Mouse (Mus musculus) brain, embryonic 14.5 days (tissue): ENCODE results near the gene Zfp593. TPM values are rescaled to one million over a fixed set of nuclear protein-coding genes. Genes with fewer than 3 reads are reported as not detected.
A peak's percentile ranks its signal among the peaks of the same experiment; 100 is the strongest.

Experiments
- DNase-seq: peaks from one replicate; pipeline ENCODE4 v3.0.0-alpha.2; 2011; ENCODE audit warnings: low read depth
- CTCF ChIP-seq: fragments of 200-500 bp; IDR thresholded peaks from 2 replicates; pipeline ENCODE4 v1.5.1; 2012; ENCODE audit warnings: inconsistent platforms, mild to moderate bottlenecking, moderate library complexity, borderline replicate concordance; ENCODE audit not compliant: insufficient read depth, insufficient read length; ENCODE audit errors: extremely low read depth
- POLR2A ChIP-seq: fragments of 200-500 bp; IDR thresholded peaks from 2 replicates; pipeline ENCODE4 v1.6.1; 2012; ENCODE audit warnings: mild to moderate bottlenecking, inconsistent platforms, borderline replicate concordance; ENCODE audit not compliant: poor library complexity, insufficient read depth, insufficient read length, severe bottlenecking; ENCODE audit errors: extremely low read depth
- polyA plus RNA-seq: library from polyadenylated mRNA; depleted of rRNA; stranded (reverse); fragments of >200 nt; gene quantifications from 2 replicates; pipeline ENCODE4 v1.2.3, GENCODE M21; 2012; rRNA removed

Gene Zfp593
- polyA plus RNA-seq = 14.5 and 19.0 TPM in 2 replicates

DNA sequence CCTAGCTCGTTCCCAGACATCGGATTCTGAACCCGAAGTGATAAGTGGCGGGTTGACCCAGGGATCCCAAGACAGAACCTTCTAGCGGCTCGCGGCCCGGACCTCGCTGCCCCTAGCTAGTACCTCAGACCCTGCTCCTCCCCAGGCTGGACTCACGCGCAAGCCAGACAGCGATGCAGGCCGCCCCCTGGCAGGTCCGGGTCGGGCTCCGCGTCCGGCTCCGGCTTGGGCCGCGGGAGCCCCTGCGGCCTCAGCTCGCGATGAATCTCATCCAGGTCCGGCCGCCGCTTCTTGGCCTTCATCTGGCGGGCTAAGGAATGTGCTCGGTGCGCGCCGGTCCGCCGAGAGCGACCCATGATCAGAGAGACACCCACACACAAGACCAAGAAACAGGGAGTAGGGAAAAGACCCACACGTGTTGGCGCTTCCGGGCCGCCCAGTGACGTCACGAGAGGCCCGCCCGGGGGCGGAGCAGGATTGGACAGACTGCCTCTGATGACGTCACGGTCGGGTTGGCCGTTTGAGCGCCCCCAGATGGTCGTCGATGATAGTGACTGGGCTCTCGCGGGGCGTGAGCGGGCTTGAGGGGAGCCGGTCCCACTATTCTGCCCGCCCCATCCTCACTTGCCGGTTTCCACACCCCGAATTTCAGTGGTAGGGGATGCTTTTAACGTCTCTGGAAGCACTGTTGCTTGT lies at the start of gene Zfp593:
TSS of gene Zfp593 (minus strand) at position 445 of the 696 bp plus-strand sequence.
- TF ChIP-seq POLR2A = 0 out of 2 replicates have a peak, but pooled peaks have one; percentile 24
- peak; percentile 90 for TF ChIP-seq CTCF
- DNase-seq = peak; percentile 95

DNA sequence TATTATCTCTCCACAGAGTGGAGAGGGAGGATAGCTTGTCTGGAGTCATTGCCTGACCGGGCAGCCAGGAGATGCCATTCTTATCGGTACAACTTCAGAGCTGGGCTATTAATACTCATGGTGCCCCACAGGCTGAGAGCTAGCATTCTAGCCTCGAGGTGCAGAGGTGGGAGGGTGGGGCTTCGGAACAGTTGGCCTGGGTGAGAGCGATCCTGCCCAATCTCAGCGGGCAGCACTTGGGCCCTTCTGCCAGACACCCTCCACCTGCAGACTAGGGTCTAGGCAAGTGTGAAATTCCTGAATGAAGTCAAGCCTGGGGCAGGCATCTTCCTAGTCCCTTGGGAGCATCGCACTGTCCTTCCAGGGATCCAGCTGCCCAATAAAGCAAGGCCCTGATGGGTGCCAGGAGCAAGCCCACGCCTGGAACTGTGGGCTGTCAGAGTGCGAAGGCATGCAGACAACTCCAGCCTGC lies 48.3 kb upstream of the Zfp593 start:
- DNase-seq = no peak
- TF ChIP-seq POLR2A = no peak
- no peak for TF ChIP-seq CTCF

- no peak for DNase-seq
- no peak for TF ChIP-seq CTCF
These were observed 47.8 kb upstream of the Zfp593 start for GRCm38 (mm10) chr4:134293061-134293691.

DNA sequence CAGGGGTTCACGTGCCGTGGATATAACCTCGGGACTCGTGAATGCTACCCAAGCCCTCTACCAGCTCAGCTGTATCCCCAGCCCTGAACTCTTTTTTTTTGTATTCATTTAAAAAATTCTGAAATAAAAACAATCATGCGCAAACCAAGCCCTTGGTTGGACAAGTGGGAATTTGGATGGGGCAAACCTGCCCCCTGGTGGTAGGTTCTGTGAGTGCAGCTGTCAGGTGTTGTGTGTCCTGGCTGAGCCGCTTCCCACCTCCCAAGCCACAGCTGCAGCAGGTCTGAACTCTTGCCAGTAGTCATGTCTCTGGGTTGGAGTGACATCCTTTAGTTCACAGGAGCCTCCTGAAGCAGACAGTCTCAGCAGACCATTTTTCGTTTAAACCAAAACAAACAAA lies 46.7 kb upstream of the Zfp593 start:
- DNase-seq = peak; percentile 83
- TF ChIP-seq CTCF (peak; percentile 95), POLR2A (no peak)

DNA sequence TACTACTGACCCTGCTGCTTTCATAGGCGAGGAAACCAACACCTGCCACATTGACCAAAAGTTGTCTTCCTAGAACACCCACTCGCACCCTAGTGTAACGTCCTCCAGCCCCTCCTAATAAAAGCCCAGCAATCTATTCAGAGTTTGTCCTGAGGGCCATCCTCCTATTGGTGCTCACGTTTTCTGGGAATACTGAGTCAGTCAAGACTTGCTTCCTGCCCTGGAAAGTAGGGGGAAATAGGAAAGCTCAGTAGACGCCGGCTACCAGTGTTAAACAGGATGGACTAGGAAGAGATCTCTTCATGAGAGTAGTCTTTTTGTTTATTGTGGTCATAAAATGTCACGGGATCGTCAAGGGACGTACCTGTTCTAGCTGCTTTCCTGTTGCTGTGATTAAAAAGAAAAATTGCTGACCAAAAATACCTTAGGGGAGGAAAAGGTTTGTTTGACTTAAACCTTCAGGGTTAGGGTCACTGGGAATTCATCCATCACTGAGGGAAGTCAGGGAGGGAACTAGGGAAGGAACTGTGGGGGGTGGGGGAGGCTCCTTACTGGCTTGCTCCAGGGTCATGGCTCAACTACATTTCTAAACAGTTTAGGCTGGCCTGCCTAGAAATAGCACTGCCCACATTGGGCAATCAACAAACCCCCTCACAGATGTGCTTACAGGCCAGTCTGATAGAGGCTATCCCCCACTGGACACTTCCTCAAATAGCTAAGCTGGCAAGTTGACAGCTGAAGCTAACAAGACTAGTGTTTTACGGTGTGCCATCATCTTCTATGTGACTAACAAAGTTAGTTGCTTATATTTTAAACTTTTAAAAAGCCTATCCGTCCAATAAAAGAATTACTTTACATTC lies 43.2 kb upstream of the Zfp593 start:
- peak; percentile 7 for DNase-seq
- no peak for TF ChIP-seq CTCF

DNA sequence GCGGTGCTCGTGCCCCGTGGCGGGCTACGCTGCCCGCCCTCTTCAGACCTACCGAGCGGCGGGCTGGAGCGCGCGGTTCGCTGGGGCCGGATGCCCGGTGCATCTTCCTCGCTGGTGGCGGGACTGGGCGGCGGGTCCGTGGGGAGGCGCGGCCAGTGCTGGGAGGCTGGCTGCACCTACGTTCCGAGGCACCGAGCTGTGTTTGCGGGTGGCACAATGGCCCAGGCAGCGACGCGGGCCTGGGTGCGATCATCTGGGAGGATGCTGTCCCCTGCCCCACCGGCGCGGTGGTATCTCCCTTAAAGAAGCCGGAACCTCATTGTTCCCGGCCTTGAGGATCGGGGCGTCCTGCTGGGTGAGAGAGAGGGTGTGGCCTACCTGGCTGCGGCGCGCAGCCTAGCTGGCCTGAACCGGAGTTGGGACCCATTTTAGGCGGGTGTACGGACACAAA lies 42.2 kb upstream of the Zfp593 start, which contains the start of gene Pdik1l:
TSS of gene Pdik1l (minus strand) at position 321 of the 451 bp plus-strand sequence.
- DNase-seq = peak; percentile 94
- no peak for TF ChIP-seq CTCF
- no peak; the same call in 1 of the 2 replicates for TF ChIP-seq POLR2A

DNA sequence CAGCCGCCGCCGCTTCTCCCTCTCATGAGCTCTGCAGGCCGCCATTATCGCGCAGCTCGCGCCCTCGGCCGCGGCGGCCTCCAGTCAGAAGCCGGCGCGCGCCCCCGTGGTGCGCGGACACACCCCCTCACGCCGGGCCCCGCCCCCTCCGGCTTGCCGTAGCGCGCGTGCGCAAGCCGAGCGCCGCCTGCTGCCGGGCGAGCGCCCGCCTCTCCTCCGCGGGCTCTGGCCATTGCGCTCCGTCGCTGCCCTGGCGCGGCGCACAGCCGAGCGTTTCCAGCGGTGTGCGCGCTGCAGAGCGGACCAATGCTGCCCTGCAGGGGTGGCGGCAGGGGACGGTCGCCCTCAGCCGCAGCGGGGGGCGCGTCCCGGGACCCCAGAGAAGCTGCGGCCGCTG lies 41.8 kb upstream of the Zfp593 start:
- DNase-seq = peak; percentile 97
- TF ChIP-seq CTCF = peak; percentile 22; the same call in 1 of the 2 replicates
- peak; percentile 97 for TF ChIP-seq POLR2A

- no peak for TF ChIP-seq POLR2A
- no peak for TF ChIP-seq CTCF
- no peak for DNase-seq
These were observed 41.1 kb upstream of the Zfp593 start for GRCm38 (mm10) chr4:134286226-134287167.

DNA sequence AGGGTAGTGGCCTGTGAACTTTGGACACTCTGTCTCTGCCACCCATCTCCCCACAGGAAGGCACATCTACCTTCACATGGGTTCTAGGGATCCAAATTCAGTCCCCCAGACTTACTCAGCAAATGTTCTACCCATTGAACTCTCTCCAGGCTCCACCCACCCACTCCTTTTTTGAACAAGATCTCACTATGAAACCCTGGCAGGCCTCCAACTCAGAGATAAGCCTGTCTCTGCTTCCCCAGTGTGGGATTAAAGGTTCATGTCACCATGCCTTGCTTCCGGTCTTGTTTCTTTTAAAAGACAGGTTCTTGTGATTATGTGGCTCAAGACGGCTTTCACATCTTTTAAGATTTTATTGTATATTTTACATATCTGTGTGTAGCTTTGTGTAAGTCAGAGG lies 39.5 kb upstream of the Zfp593 start:
- no peak for DNase-seq
- TF ChIP-seq CTCF (no peak), POLR2A (no peak)

- DNase-seq = no peak
These were observed 28.3 kb upstream of the Zfp593 start for GRCm38 (mm10) chr4:134273417-134274345.

More at GRCm38 (mm10) chr4:134273417-134274345, 28.3 kb upstream of the Zfp593 start:
- TF ChIP-seq CTCF (no peak), POLR2A (no peak)
